Mouse (Mus musculus): ENCODE measurements at regions not wholly inside any gene's neighbourhood (a gene's known extent, or its start where the extent isn't known, plus 50 kb on each side); places are given as distances from the start of the nearest gene placed in this dataset.

DNA sequence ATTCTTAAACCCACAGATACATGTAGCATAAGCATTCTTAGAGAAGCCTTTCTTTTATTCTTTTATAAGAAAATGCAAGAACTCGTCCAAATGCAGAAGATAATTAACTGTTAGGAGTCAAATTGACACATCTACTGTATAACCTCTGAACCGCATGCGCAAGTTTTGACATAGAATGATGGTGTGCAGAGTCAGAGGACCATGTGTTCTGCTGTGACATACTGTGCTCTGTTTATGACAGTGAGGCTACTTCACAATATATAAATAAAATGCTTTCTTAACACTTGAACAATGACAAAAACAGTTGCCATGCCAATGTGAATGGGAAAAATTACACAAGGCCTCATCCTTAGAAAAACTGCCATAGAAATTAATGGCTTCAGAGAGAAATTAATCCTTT is 454.1 kb upstream of the Manea start:
- Histone ChIP-seq H3K4me1 (ENCODE audit: control insufficient read depth, insufficient read depth, low read length) (no peaks in the 10 kb centered on the region), H3K27ac (ENCODE audit: low read length) (no peak overlapping the region), H3K9ac (ENCODE audit: low read length) (no peak overlapping the region), H3K36me3 (ENCODE audit: control insufficient read depth, insufficient read depth) (no peaks in the 10 kb centered on the region), H3K27me3 (ENCODE audit: control insufficient read depth, insufficient read depth, low read length) (no peaks in the 10 kb centered on the region), H3K4me3 (ENCODE audit: low read length) (no peak overlapping the region), H3K4me2 (ENCODE audit: low read depth, low read length) (no peak overlapping the region), H3K9me3 (replicated peaks; ENCODE audit: control insufficient read depth, low read length) (no peaks in the 10 kb centered on the region)
- no peak for ATAC-seq (replicated peaks; ENCODE audit: extremely low read depth, insufficient read depth, low FRiP score)
- WGBS: 75% methylated on average over 3 of the region's 3 CpGs

DNA sequence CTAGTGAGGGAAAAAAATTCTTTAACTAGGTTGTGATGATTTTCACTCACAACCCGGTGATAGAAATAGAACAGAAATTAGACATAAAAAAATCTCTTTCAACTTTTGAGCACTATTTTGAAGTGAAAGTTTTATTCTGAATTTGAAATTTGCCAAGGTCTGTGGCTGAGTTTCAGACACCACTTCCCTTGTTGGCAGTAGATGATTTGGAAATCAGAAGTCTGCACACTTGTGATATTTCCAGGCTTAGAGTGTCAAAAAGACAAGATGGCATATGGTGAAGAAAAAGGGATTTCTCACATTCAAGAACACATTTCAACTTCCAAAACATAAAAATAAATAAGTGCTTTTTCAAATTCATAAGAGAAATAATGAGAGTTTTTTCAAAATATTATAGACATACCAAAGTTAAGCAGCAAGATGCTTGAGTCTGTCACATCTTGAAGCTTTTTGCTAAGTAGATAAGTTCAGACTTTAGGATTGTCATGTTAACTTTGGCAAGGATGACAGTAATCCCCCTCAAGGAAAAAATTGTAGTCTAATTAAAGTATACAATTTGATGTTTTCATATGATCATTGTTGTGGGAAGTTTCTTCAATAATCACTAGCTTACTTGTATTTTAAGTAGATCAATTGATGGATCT is 446.6 kb upstream of the Manea start:
- no peak for ATAC-seq (replicated peaks; ENCODE audit: extremely low read depth, insufficient read depth, low FRiP score)
- Histone ChIP-seq H3K4me3 (ENCODE audit: low read length) (no peak overlapping the region), H3K4me2 (ENCODE audit: low read depth, low read length) (no peak overlapping the region), H3K36me3 (ENCODE audit: control insufficient read depth, insufficient read depth) (no peaks in the 10 kb centered on the region), H3K9ac (ENCODE audit: low read length) (no peak overlapping the region), H3K27me3 (ENCODE audit: control insufficient read depth, insufficient read depth, low read length) (no peaks in the 10 kb centered on the region), H3K9me3 (replicated peaks; ENCODE audit: control insufficient read depth, low read length) (no peaks in the 10 kb centered on the region), H3K4me1 (ENCODE audit: control insufficient read depth, insufficient read depth, low read length) (no peaks in the 10 kb centered on the region), H3K27ac (ENCODE audit: low read length) (no peak overlapping the region)
- 84% methylated on average over 1 of the region's 1 CpGs for WGBS

GRCm38 (mm10) chr4:26767896-26768295 is 421.2 kb upstream of the Manea start:
- ATAC-seq (replicated peaks; ENCODE audit: extremely low read depth, insufficient read depth, low FRiP score): no peak

DNA sequence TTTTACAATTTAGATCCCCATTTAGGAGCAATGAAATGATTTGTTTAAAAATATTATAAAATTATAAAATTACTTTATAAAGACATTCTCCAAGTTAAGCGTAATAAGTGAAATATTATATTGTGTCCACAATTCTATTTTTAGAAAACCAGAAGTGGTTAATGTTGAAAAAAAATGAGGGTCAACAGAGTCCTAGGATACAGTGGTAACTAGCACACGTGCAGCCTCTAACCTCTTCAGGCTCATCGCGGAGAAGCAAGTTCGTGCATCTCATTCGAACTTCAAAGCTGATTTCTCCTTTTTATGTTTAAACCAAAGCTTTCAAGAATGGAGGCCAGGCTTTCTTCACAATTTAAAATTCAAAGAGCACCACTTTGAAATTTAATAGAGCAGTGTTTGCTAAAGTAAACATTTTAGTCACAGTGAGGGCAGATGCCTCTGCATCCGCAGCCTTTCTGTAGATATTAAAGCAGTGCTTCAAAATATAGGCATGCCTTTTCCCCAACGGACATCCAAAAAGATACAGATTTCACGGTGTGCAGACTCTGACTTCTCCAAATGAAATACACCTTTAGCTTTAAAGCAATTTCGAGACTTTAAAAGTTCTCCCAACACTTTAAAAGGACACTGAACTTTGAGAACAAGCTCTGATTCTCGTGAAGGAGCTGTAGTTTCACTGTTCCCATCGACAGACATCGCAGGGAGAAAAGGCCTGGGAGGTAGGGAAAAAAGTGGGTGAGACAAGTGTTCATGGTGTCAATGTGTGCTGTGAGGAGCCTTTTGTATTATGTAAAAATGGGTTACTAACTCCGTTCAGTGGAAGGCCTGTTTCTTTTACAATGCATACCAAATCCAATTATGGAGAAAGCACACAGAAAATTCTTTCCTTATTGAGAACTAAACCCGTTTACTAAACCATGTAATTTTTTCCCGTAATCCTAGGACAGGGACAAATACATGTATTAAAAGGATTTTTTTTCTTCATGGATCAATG is 419.8 kb upstream of the Manea start:
- H3K4me2 ChIP-seq (ENCODE audit: low read depth, low read length): no peak overlapping the region
- H3K9ac ChIP-seq (ENCODE audit: low read length): no peak overlapping the region
- WGBS: 65% methylated on average over 16 of the region's 16 CpGs
- no peak overlapping the region for H3K4me3 ChIP-seq (ENCODE audit: low read length)
- H3K27me3 ChIP-seq (ENCODE audit: control insufficient read depth, insufficient read depth, low read length): no peaks in the 10 kb centered on the region
- no peaks in the 10 kb centered on the region for H3K36me3 ChIP-seq (ENCODE audit: control insufficient read depth, insufficient read depth)
- no peaks in the 10 kb centered on the region for H3K4me1 ChIP-seq (ENCODE audit: control insufficient read depth, insufficient read depth, low read length)
- H3K27ac ChIP-seq (ENCODE audit: low read length): no peak overlapping the region
- ATAC-seq (replicated peaks; ENCODE audit: extremely low read depth, insufficient read depth, low FRiP score): no peak
- no peaks in the 10 kb centered on the region for H3K9me3 ChIP-seq (replicated peaks; ENCODE audit: control insufficient read depth, low read length)

More at GRCm38 (mm10) chr4:26767896-26768295, 421.2 kb upstream of the Manea start:
- Histone ChIP-seq H3K4me3 (ENCODE audit: low read length) (no peak overlapping the region), H3K27me3 (ENCODE audit: control insufficient read depth, insufficient read depth, low read length) (no peaks in the 10 kb centered on the region), H3K36me3 (ENCODE audit: control insufficient read depth, insufficient read depth) (no peaks in the 10 kb centered on the region), H3K4me1 (ENCODE audit: control insufficient read depth, insufficient read depth, low read length) (no peaks in the 10 kb centered on the region), H3K4me2 (ENCODE audit: low read depth, low read length) (no peak overlapping the region), H3K9me3 (replicated peaks; ENCODE audit: control insufficient read depth, low read length) (no peaks in the 10 kb centered on the region), H3K9ac (ENCODE audit: low read length) (no peak overlapping the region), H3K27ac (ENCODE audit: low read length) (no peak overlapping the region)
- 71% methylated on average over 2 of the region's 2 CpGs for WGBS

DNA sequence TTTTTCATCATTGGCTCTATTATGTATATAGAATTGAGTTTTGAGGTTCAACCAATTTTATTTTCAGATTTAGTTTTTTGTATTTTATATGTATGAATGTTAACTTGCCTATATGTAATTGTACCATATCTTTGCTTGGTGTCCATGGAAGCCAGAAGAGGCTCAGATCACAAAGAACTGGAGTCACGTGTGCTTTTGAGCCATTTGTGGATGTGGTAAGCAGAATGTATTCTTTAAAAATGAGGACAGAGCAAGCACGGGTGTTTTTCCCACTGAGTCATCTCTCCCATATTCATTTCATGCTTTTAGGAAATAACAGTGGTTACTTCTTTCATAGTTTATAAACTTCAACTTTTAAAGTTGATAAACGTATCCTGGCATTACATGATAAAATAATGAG is 394.1 kb upstream of the Manea start:
- Histone ChIP-seq H3K36me3 (ENCODE audit: control insufficient read depth, insufficient read depth) (no peaks in the 10 kb centered on the region), H3K4me2 (ENCODE audit: low read depth, low read length) (no peak overlapping the region), H3K9ac (ENCODE audit: low read length) (no peak overlapping the region), H3K9me3 (replicated peaks; ENCODE audit: control insufficient read depth, low read length) (no peaks in the 10 kb centered on the region), H3K4me1 (ENCODE audit: control insufficient read depth, insufficient read depth, low read length) (no peaks in the 10 kb centered on the region), H3K27me3 (ENCODE audit: control insufficient read depth, insufficient read depth, low read length) (no peaks in the 10 kb centered on the region), H3K4me3 (ENCODE audit: low read length) (no peak overlapping the region), H3K27ac (ENCODE audit: low read length) (no peak overlapping the region)
- 70% methylated on average over 3 of the region's 3 CpGs for WGBS
- no peak for ATAC-seq (replicated peaks; ENCODE audit: extremely low read depth, insufficient read depth, low FRiP score)

GRCm38 (mm10) chr4:26736381-26736780 is 389.7 kb upstream of the Manea start:
- no peak overlapping the region for H3K4me2 ChIP-seq (ENCODE audit: low read depth, low read length)
- H3K4me1 ChIP-seq (ENCODE audit: control insufficient read depth, insufficient read depth, low read length): no peaks in the 10 kb centered on the region
- WGBS: 72% methylated on average over 3 of the region's 3 CpGs
- no peak overlapping the region for H3K27ac ChIP-seq (ENCODE audit: low read length)
- no peak for ATAC-seq (replicated peaks; ENCODE audit: extremely low read depth, insufficient read depth, low FRiP score)
- no peaks in the 10 kb centered on the region for H3K9me3 ChIP-seq (replicated peaks; ENCODE audit: control insufficient read depth, low read length)
- no peak overlapping the region for H3K4me3 ChIP-seq (ENCODE audit: low read length)
- H3K36me3 ChIP-seq (ENCODE audit: control insufficient read depth, insufficient read depth): no peaks in the 10 kb centered on the region
- H3K27me3 ChIP-seq (ENCODE audit: control insufficient read depth, insufficient read depth, low read length): no peaks in the 10 kb centered on the region
- no peak overlapping the region for H3K9ac ChIP-seq (ENCODE audit: low read length)

- no peaks in the 10 kb centered on the region for H3K9me3 ChIP-seq (replicated peaks; ENCODE audit: control insufficient read depth, low read length)
- no peaks in the 10 kb centered on the region for H3K36me3 ChIP-seq (ENCODE audit: control insufficient read depth, insufficient read depth)
- H3K4me2 ChIP-seq (ENCODE audit: low read depth, low read length): no peak overlapping the region
- H3K27ac ChIP-seq (ENCODE audit: low read length): no peak overlapping the region
- 70% methylated on average over 3 of the region's 3 CpGs for WGBS
- no peak for ATAC-seq (replicated peaks; ENCODE audit: extremely low read depth, insufficient read depth, low FRiP score)
- no peak overlapping the region for H3K4me3 ChIP-seq (ENCODE audit: low read length)
- no peaks in the 10 kb centered on the region for H3K4me1 ChIP-seq (ENCODE audit: control insufficient read depth, insufficient read depth, low read length)
- H3K9ac ChIP-seq (ENCODE audit: low read length): no peak overlapping the region
- no peaks in the 10 kb centered on the region for H3K27me3 ChIP-seq (ENCODE audit: control insufficient read depth, insufficient read depth, low read length)
Observed at GRCm38 (mm10) chr4:26714437-26714836, 367.7 kb upstream of the Manea start.

GRCm38 (mm10) chr4:26709964-26710363 is 363.3 kb upstream of the Manea start:
- H3K4me1 ChIP-seq (ENCODE audit: control insufficient read depth, insufficient read depth, low read length): no peaks in the 10 kb centered on the region
- no peaks in the 10 kb centered on the region for H3K36me3 ChIP-seq (ENCODE audit: control insufficient read depth, insufficient read depth)
- no peak overlapping the region for H3K4me2 ChIP-seq (ENCODE audit: low read depth, low read length)
- H3K9me3 ChIP-seq (replicated peaks; ENCODE audit: control insufficient read depth, low read length): no peaks in the 10 kb centered on the region
- ATAC-seq (replicated peaks; ENCODE audit: extremely low read depth, insufficient read depth, low FRiP score): no peak
- no peaks in the 10 kb centered on the region for H3K27me3 ChIP-seq (ENCODE audit: control insufficient read depth, insufficient read depth, low read length)
- H3K4me3 ChIP-seq (ENCODE audit: low read length): no peak overlapping the region
- 56% methylated on average over 1 of the region's 1 CpGs for WGBS
- H3K27ac ChIP-seq (ENCODE audit: low read length): no peak overlapping the region
- H3K9ac ChIP-seq (ENCODE audit: low read length): no peak overlapping the region

- no peaks in the 10 kb centered on the region for H3K36me3 ChIP-seq (ENCODE audit: control insufficient read depth, insufficient read depth)
- H3K4me3 ChIP-seq (ENCODE audit: low read length): no peak overlapping the region
- WGBS: 48% methylated on average over 3 of the region's 3 CpGs
- H3K4me2 ChIP-seq (ENCODE audit: low read depth, low read length): no peak overlapping the region
- no peak overlapping the region for H3K9ac ChIP-seq (ENCODE audit: low read length)
- ATAC-seq (replicated peaks; ENCODE audit: extremely low read depth, insufficient read depth, low FRiP score): no peak
- H3K9me3 ChIP-seq (replicated peaks; ENCODE audit: control insufficient read depth, low read length): no peaks in the 10 kb centered on the region
- H3K27me3 ChIP-seq (ENCODE audit: control insufficient read depth, insufficient read depth, low read length): no peaks in the 10 kb centered on the region
- no peak overlapping the region for H3K27ac ChIP-seq (ENCODE audit: low read length)
- no peaks in the 10 kb centered on the region for H3K4me1 ChIP-seq (ENCODE audit: control insufficient read depth, insufficient read depth, low read length)
Observed at GRCm38 (mm10) chr4:26695964-26696363, 349.3 kb upstream of the Manea start.
